Mouse (Mus musculus): Measurements from ENCODE around the gene Tsnaxip1. TPM values are rescaled to one million over a fixed set of nuclear protein-coding genes. Genes with fewer than 3 reads are reported as not detected.

The Tsnaxip1 gene
- polyA plus RNA-seq, 1 experiment from 2014 or later, result 0.21 TPM

- H3K27ac ChIP-seq (ENCODE audit: low read length), result peak overlapping the region; percentile 87
Measured at GRCm38 (mm10) chr8:105855248-105856167, 28.0 kb downstream of the Tsnaxip1 start.

GRCm38 (mm10) chr8:105856168-105856835, 28.8 kb downstream of the Tsnaxip1 start:
- peak overlapping the region; percentile 95 for H3K4me2 ChIP-seq (replicated peaks; ENCODE audit: low read depth, low read length)
- WGBS, result 12% methylated on average over 15 of the region's 15 CpGs
- H3K4me1 ChIP-seq (ENCODE audit: insufficient read depth, low read length), result peaks cover 33% of the 10 kb centered on the region
- H3K4me3 ChIP-seq (ENCODE audit: low read length), result peak overlapping the region; percentile 84
- no peaks in the 10 kb centered on the region for H3K9me3 ChIP-seq (ENCODE audit: low read length)
- peak overlapping the region; percentile 81 for H3K9ac ChIP-seq (replicated peaks; ENCODE audit: low read length)
- peaks cover 2% of the 10 kb centered on the region; the same call in 1 of the 2 replicates for H3K36me3 ChIP-seq (ENCODE audit: insufficient read depth, low read length)
- ATAC-seq (ENCODE audit: low FRiP score, low TSS enrichment), result no peak
- peak overlapping the region; percentile 87; the same call in 1 of the 2 replicates for H3K27ac ChIP-seq (ENCODE audit: low read length)
- no peaks in the 10 kb centered on the region for H3K27me3 ChIP-seq (ENCODE audit: insufficient read depth, low read length)

More at GRCm38 (mm10) chr8:105855248-105856167, 28.0 kb downstream of the Tsnaxip1 start:
- H3K4me3 ChIP-seq (ENCODE audit: low read length), result peak overlapping the region; percentile 84
- H3K27me3 ChIP-seq (ENCODE audit: insufficient read depth, low read length), result no peaks in the 10 kb centered on the region
- H3K9ac ChIP-seq (replicated peaks; ENCODE audit: low read length), result peak overlapping the region; percentile 81
- H3K4me2 ChIP-seq (replicated peaks; ENCODE audit: low read depth, low read length), result peak overlapping the region; percentile 95
- 0 out of 2 replicates have a peak, but pooled peaks have one; percentile 3 for ATAC-seq (ENCODE audit: low FRiP score, low TSS enrichment)
- peaks cover 2% of the 10 kb centered on the region; the same call in 1 of the 2 replicates for H3K36me3 ChIP-seq (ENCODE audit: insufficient read depth, low read length)
- under 1% methylated on average over 71 of the region's 71 CpGs for WGBS
- H3K4me1 ChIP-seq (ENCODE audit: insufficient read depth, low read length), result peaks cover 37% of the 10 kb centered on the region
- no peaks in the 10 kb centered on the region for H3K9me3 ChIP-seq (ENCODE audit: low read length)

- Histone ChIP-seq H3K27ac (ENCODE audit: low read length) (no peak overlapping the region), H3K4me3 (ENCODE audit: low read length) (no peak overlapping the region)
Measured at GRCm38 (mm10) chr8:105858495-105858894, 31.0 kb downstream of the Tsnaxip1 start.

GRCm38 (mm10) chr8:105859314-105859713, 31.8 kb downstream of the Tsnaxip1 start:
- WGBS, result 63% methylated on average over 5 of the region's 5 CpGs
- Histone ChIP-seq H3K9ac (replicated peaks; ENCODE audit: low read length) (0 out of 2 replicates have a peak overlapping the region, but pooled peaks have one; percentile 7), H3K4me1 (ENCODE audit: insufficient read depth, low read length) (peaks cover 43% of the 10 kb centered on the region), H3K27me3 (ENCODE audit: insufficient read depth, low read length) (no peaks in the 10 kb centered on the region), H3K4me3 (ENCODE audit: low read length) (no peak overlapping the region), H3K9me3 (ENCODE audit: low read length) (no peaks in the 10 kb centered on the region), H3K4me2 (replicated peaks; ENCODE audit: low read depth, low read length) (no peak overlapping the region), H3K36me3 (ENCODE audit: insufficient read depth, low read length) (peaks cover 2% of the 10 kb centered on the region; the same call in 1 of the 2 replicates), H3K27ac (ENCODE audit: low read length) (peak overlapping the region; percentile 96)
- no peak for ATAC-seq (ENCODE audit: low FRiP score, low TSS enrichment)

More at GRCm38 (mm10) chr8:105858495-105858894, 31.0 kb downstream of the Tsnaxip1 start:
- Histone ChIP-seq H3K36me3 (ENCODE audit: insufficient read depth, low read length) (peaks cover 2% of the 10 kb centered on the region; the same call in 1 of the 2 replicates), H3K9ac (replicated peaks; ENCODE audit: low read length) (no peak overlapping the region), H3K27me3 (ENCODE audit: insufficient read depth, low read length) (no peaks in the 10 kb centered on the region), H3K4me1 (ENCODE audit: insufficient read depth, low read length) (peaks cover 45% of the 10 kb centered on the region), H3K9me3 (ENCODE audit: low read length) (no peaks in the 10 kb centered on the region), H3K4me2 (replicated peaks; ENCODE audit: low read depth, low read length) (no peak overlapping the region)
- WGBS, result 86% methylated on average over 5 of the region's 5 CpGs
- ATAC-seq (ENCODE audit: low FRiP score, low TSS enrichment), result no peak

- peak within 1 kb of the TSS; percentile 85 for H3K4me3 ChIP-seq (ENCODE audit: low read length)
- peak within 1 kb of the TSS; percentile 69 for H3K4me2 ChIP-seq (replicated peaks; ENCODE audit: low read depth, low read length)
- WGBS, result under 1% methylated on average over 48 of the region's 59 CpGs
- H3K27me3 ChIP-seq (ENCODE audit: insufficient read depth, low read length), result no peaks in the 10 kb centered on the region
- peak within 1 kb of the TSS; percentile 96 for H3K27ac ChIP-seq (ENCODE audit: low read length)
- H3K36me3 ChIP-seq (ENCODE audit: insufficient read depth, low read length), result peaks cover 6% of the 10 kb centered on the region; the same call in 1 of the 2 replicates
- peak; percentile 99 for ATAC-seq (ENCODE audit: low FRiP score, low TSS enrichment)
- H3K9ac ChIP-seq (replicated peaks; ENCODE audit: low read length), result peak within 1 kb of the TSS; percentile 89
- no peaks in the 10 kb centered on the region for H3K9me3 ChIP-seq (ENCODE audit: low read length)
- H3K4me1 ChIP-seq (ENCODE audit: insufficient read depth, low read length), result peaks cover 42% of the 10 kb centered on the region
Measured at GRCm38 (mm10) chr8:105860143-105860981, 32.8 kb downstream of the Tsnaxip1 start, which contains the start of gene Nutf2. Gene Nutf2 (plus strand): TSS chr8:105860580.

- Histone ChIP-seq H3K4me2 (replicated peaks; ENCODE audit: low read depth, low read length) (peak overlapping the region; percentile 69), H3K27ac (ENCODE audit: low read length) (no peak overlapping the region), H3K4me3 (ENCODE audit: low read length) (peak overlapping the region; percentile 85), H3K36me3 (ENCODE audit: insufficient read depth, low read length) (peaks cover 15% of the 10 kb centered on the region), H3K27me3 (ENCODE audit: insufficient read depth, low read length) (no peaks in the 10 kb centered on the region), H3K9ac (replicated peaks; ENCODE audit: low read length) (peak overlapping the region; percentile 89), H3K4me1 (ENCODE audit: insufficient read depth, low read length) (peaks cover 30% of the 10 kb centered on the region), H3K9me3 (ENCODE audit: low read length) (no peaks in the 10 kb centered on the region)
- no peak for ATAC-seq (ENCODE audit: low FRiP score, low TSS enrichment)
- WGBS, result 5% methylated on average over 1 of the region's 1 CpGs
Measured at GRCm38 (mm10) chr8:105861951-105862350, 34.4 kb downstream of the Tsnaxip1 start.

GRCm38 (mm10) chr8:105866364-105867029, 39.0 kb downstream of the Tsnaxip1 start:
- ATAC-seq (ENCODE audit: low FRiP score, low TSS enrichment), result no peak
- H3K4me1 ChIP-seq (ENCODE audit: insufficient read depth, low read length), result peaks cover 11% of the 10 kb centered on the region
- H3K9me3 ChIP-seq (ENCODE audit: low read length), result no peaks in the 10 kb centered on the region
- no peak overlapping the region for H3K4me2 ChIP-seq (replicated peaks; ENCODE audit: low read depth, low read length)
- no peak overlapping the region for H3K9ac ChIP-seq (replicated peaks; ENCODE audit: low read length)
- no peak overlapping the region for H3K4me3 ChIP-seq (ENCODE audit: low read length)
- H3K27ac ChIP-seq (ENCODE audit: low read length), result no peak overlapping the region
- no peaks in the 10 kb centered on the region for H3K27me3 ChIP-seq (ENCODE audit: insufficient read depth, low read length)
- peaks cover 44% of the 10 kb centered on the region for H3K36me3 ChIP-seq (ENCODE audit: insufficient read depth, low read length)
- 80% methylated on average over 6 of the region's 6 CpGs for WGBS

GRCm38 (mm10) chr8:105874301-105874700, 46.8 kb downstream of the Tsnaxip1 start:
- 80% methylated on average over 6 of the region's 6 CpGs for WGBS
- ATAC-seq (ENCODE audit: low FRiP score, low TSS enrichment), result no peak

More at GRCm38 (mm10) chr8:105874301-105874700, 46.8 kb downstream of the Tsnaxip1 start:
- H3K4me1 ChIP-seq (ENCODE audit: insufficient read depth, low read length), result no peaks in the 10 kb centered on the region
- H3K36me3 ChIP-seq (ENCODE audit: insufficient read depth, low read length), result peaks cover 63% of the 10 kb centered on the region
- H3K4me3 ChIP-seq (ENCODE audit: low read length), result no peak overlapping the region
- H3K9me3 ChIP-seq (ENCODE audit: low read length), result no peaks in the 10 kb centered on the region
- no peak overlapping the region for H3K9ac ChIP-seq (replicated peaks; ENCODE audit: low read length)
- H3K4me2 ChIP-seq (replicated peaks; ENCODE audit: low read depth, low read length), result no peak overlapping the region
- peak overlapping the region; percentile 61; the same call in 1 of the 2 replicates for H3K27ac ChIP-seq (ENCODE audit: low read length)
- no peaks in the 10 kb centered on the region for H3K27me3 ChIP-seq (ENCODE audit: insufficient read depth, low read length)

All from kidney, embryonic 16.5 days (tissue).